ENCODE assay signal across 12 mouse cellular contexts in the genomic region with DNA sequence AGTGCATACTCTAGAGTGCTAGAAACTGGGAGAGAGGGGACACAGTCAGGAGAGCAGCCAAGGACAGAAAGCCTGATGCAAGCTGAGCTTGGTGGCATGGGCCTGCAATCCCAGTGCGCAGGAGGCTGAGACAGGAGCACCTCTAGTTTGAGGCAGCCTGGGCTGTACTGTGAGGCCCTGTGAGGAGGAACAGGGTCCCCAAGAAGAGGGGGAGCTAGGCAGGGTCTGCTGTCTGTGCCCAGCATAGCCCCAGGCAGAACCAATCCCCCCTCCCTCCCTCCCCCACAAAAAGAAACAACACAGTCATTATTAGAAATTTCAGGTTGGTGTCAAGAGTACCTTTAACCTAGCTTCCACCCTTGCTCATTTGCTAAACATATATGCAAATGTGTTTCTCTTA. TPM values are rescaled to one million over a fixed set of nuclear protein-coding genes. Genes with fewer than 3 reads are reported as not detected.
DNase-seq lines count a peak whose midpoint lies in the region; ATAC-seq and TF ChIP-seq lines count a peak whose summit lies in the region.
"Had no signal": no experiment of that assay in that cellular context is flagged by ENCODE, and none has a peak within 500 bp of the region (broad histone marks: within the 10 kb centered on the region; RNA-seq: fewer than 3 reads in every experiment).

No protein-coding gene starts in this region.

- in situ Hi-C loops in ES-E14 (cut with MboI; ENCODE audit: low sequenced_read_pairs in 2 of 2, unreplicated experiment in 2 of 2): loop anchor here in 1 of 2 experiments (25.0 kb wide), 1 partner anchor 111 kb away; a partner anchor contains a TSS

- DNase-seq in heart, postnatal 36 days: no peak
- no peak for DNase-seq in ES-E14 (ENCODE audit: low read depth, low spot score)
- peak; percentile 39 for DNase-seq in forebrain, embryonic 14.5 days (ENCODE audit: low spot score)
- DNase-seq in cerebellum, postnatal 14 days: no peak
- DNase-seq in layer of hippocampus, postnatal 10 days (ENCODE audit: low spot score in 2 of 2): no peak
- DNase-seq: B cell, adult 2 months; right cerebral cortex, postnatal 25 days; thymus, postnatal 36 days had no signal

- intact Hi-C loops in heart, postnatal 36 days (cut with DNase I): no loop called here

- H3K36me3 ChIP-seq in heart, embryonic 14.5 days (ENCODE audit: control insufficient read depth, insufficient read depth, low read length): no peaks in the 10 kb centered on the region
- H3K36me3 ChIP-seq in ES-E14 (ENCODE audit: control insufficient read depth, insufficient read depth, low read length, poor library complexity, severe bottlenecking): no peaks in the 10 kb centered on the region
- no peaks in the 10 kb centered on the region for H3K36me3 ChIP-seq in forebrain, embryonic 14.5 days (ENCODE audit: control insufficient read depth, insufficient read depth, low read length)
- H3K36me3 ChIP-seq in midbrain, embryonic 13.5 days: no peaks in the 10 kb centered on the region

- no peak overlapping the region for H3K4me3 ChIP-seq in heart, embryonic 14.5 days (ENCODE audit: control insufficient read depth in 1 of 2, insufficient read depth in 1 of 2, low read depth in 1 of 2, low read length in 2 of 2)
- H3K4me3 ChIP-seq in ES-E14 (ENCODE audit: insufficient read depth in 1 of 2, low read depth in 1 of 2, low read length in 2 of 2, poor library complexity in 1 of 2, severe bottlenecking in 1 of 2): peak overlapping the region; percentile 24 to 50
- H3K4me3 ChIP-seq in forebrain, embryonic 14.5 days (ENCODE audit: low read depth, low read length): peak overlapping the region; percentile 21; the same call in 1 of the 2 replicates
- H3K4me3 ChIP-seq in midbrain, embryonic 13.5 days (replicated peaks): peak overlapping the region; percentile 27

- no peaks in the 10 kb centered on the region for H3K9me3 ChIP-seq in heart, embryonic 14.5 days (ENCODE audit: control insufficient read depth, low read length)
- no peaks in the 10 kb centered on the region for H3K9me3 ChIP-seq in ES-E14 (ENCODE audit: control insufficient read depth, insufficient read depth, low read depth, low read length)
- H3K9me3 ChIP-seq in forebrain, embryonic 14.5 days (replicated peaks; ENCODE audit: control insufficient read depth, low read length): no peaks in the 10 kb centered on the region
- H3K9me3 ChIP-seq in midbrain, embryonic 13.5 days: no peaks in the 10 kb centered on the region

- no peak for ATAC-seq in heart, embryonic 14.5 days (ENCODE audit: insufficient number of reproducible peaks, insufficient read depth, low FRiP score, low read depth)
- ATAC-seq in forebrain, embryonic 14.5 days: peak; percentile 63
- ATAC-seq in midbrain, embryonic 13.5 days: peak; percentile 65
- no peak for ATAC-seq in monocyte, adult 5-6 weeks (replicated peaks; ENCODE audit: insufficient number of reproducible peaks, low FRiP score, low TSS enrichment, poor library complexity, severe bottlenecking)

- H3K9ac ChIP-seq in heart, embryonic 14.5 days (ENCODE audit: low read length): no peak overlapping the region
- H3K9ac ChIP-seq in ES-E14 (ENCODE audit: insufficient read depth, low read depth, low read length, poor library complexity, severe bottlenecking): no peak overlapping the region
- peak overlapping the region; percentile 50; the same call in 1 of the 2 replicates for H3K9ac ChIP-seq in forebrain, embryonic 14.5 days (ENCODE audit: low read length)
- no peak overlapping the region; the same call in 1 of the 2 replicates for H3K9ac ChIP-seq in midbrain, embryonic 13.5 days (replicated peaks)
- H3K9ac ChIP-seq: liver, embryonic 14.5 days had no signal

- no peaks in the 10 kb centered on the region for H3K27me3 ChIP-seq in heart, embryonic 14.5 days (ENCODE audit: control insufficient read depth, insufficient read depth, low read length)
- no peaks in the 10 kb centered on the region for H3K27me3 ChIP-seq in forebrain, embryonic 14.5 days (replicated peaks; ENCODE audit: control insufficient read depth, insufficient read depth, low read length)
- H3K27me3 ChIP-seq in midbrain, embryonic 13.5 days: no peaks in the 10 kb centered on the region

- peak overlapping the region; percentile 58 for H3K4me2 ChIP-seq in heart, embryonic 14.5 days (ENCODE audit: low read length)
- peak overlapping the region; percentile 33 for H3K4me2 ChIP-seq in forebrain, embryonic 14.5 days (ENCODE audit: low read length)
- peak overlapping the region; percentile 45 for H3K4me2 ChIP-seq in midbrain, embryonic 13.5 days (replicated peaks)

- H3K4me1 ChIP-seq in heart, embryonic 14.5 days (ENCODE audit: control insufficient read depth in 2 of 2, insufficient read depth in 2 of 2, low read length in 2 of 2): peaks cover 11 to 23% of the 10 kb centered on the region in 2 experiments
- H3K4me1 ChIP-seq in ES-E14 (ENCODE audit: control insufficient read depth in 2 of 2, insufficient read depth in 2 of 2, low read length in 2 of 2, poor library complexity in 1 of 2): peaks cover 4 to 16% of the 10 kb centered on the region in 2 experiments; a peak in 2 of 4 replicates
- H3K4me1 ChIP-seq in forebrain, embryonic 14.5 days (ENCODE audit: control insufficient read depth, insufficient read depth, low read length): peaks cover 29% of the 10 kb centered on the region
- H3K4me1 ChIP-seq in midbrain, embryonic 13.5 days (replicated peaks): peaks cover 59% of the 10 kb centered on the region

- no peak overlapping the region for H3K27ac ChIP-seq in heart, embryonic 14.5 days (replicated peaks in 1 of 2; ENCODE audit: control insufficient read depth in 1 of 2, insufficient read depth in 1 of 2, low read depth in 2 of 2, low read length in 2 of 2)
- H3K27ac ChIP-seq in ES-E14 (ENCODE audit: insufficient read depth, low read depth, low read length, poor library complexity, severe bottlenecking): peak overlapping the region; percentile 66
- H3K27ac ChIP-seq in forebrain, embryonic 14.5 days (ENCODE audit: low read depth, low read length): peak overlapping the region; percentile 95
- peak overlapping the region; percentile 96 for H3K27ac ChIP-seq in midbrain, embryonic 13.5 days
- H3K27ac ChIP-seq: liver, embryonic 14.5 days had no signal

- 93% methylated on average over 1 of the region's 1 CpGs for WGBS in heart, embryonic 14.5 days
- 76% methylated on average over 1 of the region's 1 CpGs for WGBS in forebrain, embryonic 14.5 days
- 58% methylated on average over 1 of the region's 1 CpGs for WGBS in midbrain, embryonic 13.5 days

TF ChIP-seq in ES-E14, 5 proteins besides CTCF, POLR2A, EP300 and RAD21:
- TF ChIP-seq ZC3H11A (IDR thresholded peaks at IDR 0.05; ENCODE audit: borderline replicate concordance, low read depth, low read length) (no peak), CHD2 (IDR thresholded peaks at IDR 0.05; ENCODE audit: low read depth, low read length) (no peak), HCFC1 (IDR thresholded peaks at IDR 0.05; ENCODE audit: borderline replicate concordance, insufficient read depth, low read length) (no peak), MAFK (IDR thresholded peaks at IDR 0.05; ENCODE audit: insufficient read depth, low read depth, low read length) (no peak), ZNF384 (IDR thresholded peaks at IDR 0.05; ENCODE audit: low read depth, low read length) (no peak)

RNA-seq across cellular contexts. Expression of a gene that starts 27.8 kb away (rescaled TPM):
- polyA plus RNA-seq in heart, embryonic 14.5 days (2014; fragmentation: Nextera tagmentation; extraction: Ambion mirVana): 4.5 and 4.6 TPM in 2 replicates
- 1 to 10 TPM; 3.6 to 7.4 TPM for total RNA-seq in heart, postnatal 36 days (2021)
- total RNA-seq in ES-E14 (2012; rRNA removed): 7.8 TPM in 2 replicates
- polyA plus RNA-seq in forebrain, embryonic 14.5 days (2014; fragmentation: Nextera tagmentation; extraction: Ambion mirVana): 32.7 and 33.5 TPM in 2 replicates
- polyA plus RNA-seq in midbrain, embryonic 13.5 days (2015; fragmentation: Nextera tagmentation; extraction: Ambion mirVana): 30.4 and 32.2 TPM in 2 replicates
- not detected in 3 replicates for total RNA-seq in monocyte, adult 5-6 weeks (2017)
- 10 to 100 TPM; 30.7 to 32.1 TPM for total RNA-seq in layer of hippocampus, postnatal 10 days (2021)

RNA-seq across cellular contexts. Expression of a gene that starts 60.0 kb away (rescaled TPM):
- polyA plus RNA-seq in heart, embryonic 14.5 days (2014; fragmentation: Nextera tagmentation; extraction: Ambion mirVana): 53.2 and 54.8 TPM in 2 replicates
- 10 to 100 TPM; 89.1 to 92.1 TPM for total RNA-seq in heart, postnatal 36 days (2021)
- total RNA-seq in ES-E14 (2012; rRNA removed): 14.4 and 15.0 TPM in 2 replicates
- 17.6 and 22.7 TPM in 2 replicates for polyA plus RNA-seq in forebrain, embryonic 14.5 days (2014; fragmentation: Nextera tagmentation; extraction: Ambion mirVana)
- polyA plus RNA-seq in midbrain, embryonic 13.5 days (2015; fragmentation: Nextera tagmentation; extraction: Ambion mirVana): 32.2 and 32.3 TPM in 2 replicates
- total RNA-seq in monocyte, adult 5-6 weeks (2017): 0.19 to 0.64 TPM (median 0.29 TPM) in 3 replicates
- 10 to 100 TPM; 54.9 to 55.0 TPM for total RNA-seq in layer of hippocampus, postnatal 10 days (2021)

Comparison
In these comparisons a context has a peak if more than half of its experiments do, and no peak if none do; other contexts are left out.
1. ATAC-seq: peak in forebrain, embryonic 14.5 days (single experiment) and midbrain, embryonic 13.5 days (single experiment); none in heart, embryonic 14.5 days (single experiment) and monocyte, adult 5-6 weeks (single experiment).
2. H3K27ac ChIP-seq: peak in ES-E14 (single experiment), forebrain, embryonic 14.5 days (single experiment) and midbrain, embryonic 13.5 days (single experiment); none in heart, embryonic 14.5 days (0 of 2).
3. H3K4me3 ChIP-seq: peak in ES-E14 (2 of 2), forebrain, embryonic 14.5 days (single experiment) and midbrain, embryonic 13.5 days (single experiment); none in heart, embryonic 14.5 days (0 of 2).
4. Peak in every context shown above with its lines, with median percentiles within 50 percentile points of each other: H3K4me2 ChIP-seq.